Mouse (Mus musculus) embryonic facial prominence, embryonic 10.5 days (tissue): ENCODE measurements around the gene Gm4353. TPM values are rescaled to one million over a fixed set of nuclear protein-coding genes. Genes with fewer than 3 reads are reported as not detected.
"Not testable (repeated sequence)": the region's sequence is repeated elsewhere in the genome, so short reads cannot be mapped to it uniquely, and the experiment has no call there.

Experiments
- DNase-seq: peaks from one replicate; pipeline ENCODE4 v3.0.0-alpha.2; 2017; ENCODE audit warnings: low spot score
- H3K27ac ChIP-seq: fragments of 300-500 bp; sonication (generic); replicated peaks from 2 replicates; pipeline ENCODE4 v1.5.1; 2016; ENCODE audit warnings: mild to moderate bottlenecking
- H3K27me3 ChIP-seq: fragments of 300-500 bp; sonication (generic); replicated peaks from 2 replicates; pipeline ENCODE4 v1.6.1; 2016; ENCODE audit warnings: low read depth, mild to moderate bottlenecking; ENCODE audit not compliant: poor library complexity, severe bottlenecking
- H3K36me3 ChIP-seq: fragments of 300-500 bp; sonication (generic); replicated peaks from 2 replicates; pipeline ENCODE4 v1.6.1; 2016; ENCODE audit warnings: mild to moderate bottlenecking, moderate library complexity
- H3K4me1 ChIP-seq: fragments of 300-500 bp; sonication (generic); 2 replicates; pipeline ENCODE4 v1.6.1; 2016
- H3K4me3 ChIP-seq: fragments of 300-500 bp; sonication (generic); 2 replicates; pipeline ENCODE4 v1.5.1; 2016; ENCODE audit warnings: mild to moderate bottlenecking, moderate library complexity
- H3K9me3 ChIP-seq: fragments of 300-500 bp; sonication (generic); 2 replicates; pipeline ENCODE4 v1.6.1; 2016; ENCODE audit warnings: mild to moderate bottlenecking
- WGBS: fragments of 180-500 bp; shearing (Covaris S2); methylation state at CpG from one replicate; pipeline ENCODE4 v1.1.7; 2016; 5-methylcytosine and 5-hydroxymethylcytosine counted together
- polyA plus RNA-seq: library from polyadenylated mRNA; unstranded; fragments of >200 nt; fragmentation: Nextera tagmentation; extraction: Ambion mirVana; gene quantifications from 2 replicates; pipeline ENCODE4 v1.2.1, GENCODE M21; 2016

Gene Gm4353
- 1.3 and 1.4 TPM in 2 replicates for polyA plus RNA-seq

GRCm38 (mm10) chr7:116084366-116084765 is at the start of gene Gm4353:
Gm4353 (minus strand) TSS chr7:116084635.
- H3K27ac ChIP-seq, H3K4me3 ChIP-seq, H3K9me3 ChIP-seq, H3K4me1 ChIP-seq, H3K36me3 ChIP-seq, H3K27me3 ChIP-seq, DNase-seq: not testable (repeated sequence)
- WGBS: 95% methylated on average over 11 of the region's 11 CpGs

GRCm38 (mm10) chr7:116132078-116132477 is 47.6 kb upstream of the Gm4353 start:
- Histone ChIP-seq H3K4me1 (peaks cover 14% of the 10 kb centered on the region; the same call in 1 of the 2 replicates), H3K36me3 (peaks cover 58% of the 10 kb centered on the region), H3K27me3 (no peaks in the 10 kb centered on the region), H3K27ac (no peak overlapping the region; the same call in 1 of the 2 replicates), H3K9me3 (no peaks in the 10 kb centered on the region), H3K4me3 (no peak overlapping the region)
- DNase-seq: peak; percentile 84
- 6% methylated on average over 5 of the region's 5 CpGs for WGBS

- 17% methylated on average over 4 of the region's 4 CpGs for WGBS
- no peak overlapping the region for H3K27ac ChIP-seq
- peak; percentile 42 for DNase-seq
- H3K4me1 ChIP-seq: peaks cover 13% of the 10 kb centered on the region; the same call in 1 of the 2 replicates
- H3K9me3 ChIP-seq: no peaks in the 10 kb centered on the region
- H3K36me3 ChIP-seq: peaks cover 51% of the 10 kb centered on the region
- no peak overlapping the region for H3K4me3 ChIP-seq
- H3K27me3 ChIP-seq: no peaks in the 10 kb centered on the region
Measured at GRCm38 (mm10) chr7:116131390-116131789, 47.0 kb upstream of the Gm4353 start.

- H3K4me3 ChIP-seq: no peak overlapping the region
- DNase-seq: no peak
- H3K36me3 ChIP-seq: peaks cover 44% of the 10 kb centered on the region
- H3K27me3 ChIP-seq: no peaks in the 10 kb centered on the region
- peaks cover 24% of the 10 kb centered on the region for H3K4me1 ChIP-seq
- no peaks in the 10 kb centered on the region for H3K9me3 ChIP-seq
- 90% methylated on average over 10 of the region's 10 CpGs for WGBS
- H3K27ac ChIP-seq: no peak overlapping the region
Measured at GRCm38 (mm10) chr7:116129374-116129773, 44.9 kb upstream of the Gm4353 start.

GRCm38 (mm10) chr7:116128286-116128685 is 43.9 kb upstream of the Gm4353 start:
- WGBS: 94% methylated on average over 8 of the region's 8 CpGs
- Histone ChIP-seq H3K27ac (no peak overlapping the region), H3K4me3 (no peak overlapping the region), H3K4me1 (peaks cover 30% of the 10 kb centered on the region), H3K27me3 (no peaks in the 10 kb centered on the region), H3K9me3 (no peaks in the 10 kb centered on the region), H3K36me3 (peaks cover 43% of the 10 kb centered on the region)
- DNase-seq: no peak

GRCm38 (mm10) chr7:116127052-116127451 is 42.6 kb upstream of the Gm4353 start:
- H3K27ac ChIP-seq: no peak overlapping the region
- H3K36me3 ChIP-seq: peaks cover 43% of the 10 kb centered on the region
- 84% methylated on average over 2 of the region's 2 CpGs for WGBS
- H3K27me3 ChIP-seq: no peaks in the 10 kb centered on the region
- peaks cover 33% of the 10 kb centered on the region for H3K4me1 ChIP-seq
- no peaks in the 10 kb centered on the region for H3K9me3 ChIP-seq
- no peak for DNase-seq
- no peak overlapping the region for H3K4me3 ChIP-seq

GRCm38 (mm10) chr7:116125671-116126070 is 41.2 kb upstream of the Gm4353 start:
- 86% methylated on average over 7 of the region's 7 CpGs for WGBS
- no peak overlapping the region for H3K27ac ChIP-seq

GRCm38 (mm10) chr7:116124057-116124456 is 39.6 kb upstream of the Gm4353 start:
- no peaks in the 10 kb centered on the region for H3K27me3 ChIP-seq
- H3K36me3 ChIP-seq: peaks cover 31% of the 10 kb centered on the region
- H3K4me3 ChIP-seq: no peak overlapping the region
- no peak for DNase-seq
- peaks cover 29% of the 10 kb centered on the region for H3K4me1 ChIP-seq
- H3K27ac ChIP-seq: no peak overlapping the region
- H3K9me3 ChIP-seq: no peaks in the 10 kb centered on the region
- WGBS: 85% methylated on average over 12 of the region's 12 CpGs

More at GRCm38 (mm10) chr7:116125671-116126070, 41.2 kb upstream of the Gm4353 start:
- Histone ChIP-seq H3K36me3 (peaks cover 43% of the 10 kb centered on the region), H3K9me3 (no peaks in the 10 kb centered on the region), H3K27me3 (no peaks in the 10 kb centered on the region), H3K4me3 (no peak overlapping the region), H3K4me1 (peaks cover 35% of the 10 kb centered on the region)
- no peak for DNase-seq

- no peak for DNase-seq
- no peak overlapping the region for H3K27ac ChIP-seq
- 88% methylated on average over 2 of the region's 2 CpGs for WGBS
- H3K36me3 ChIP-seq: peaks cover 27% of the 10 kb centered on the region
- no peak overlapping the region for H3K4me3 ChIP-seq
- H3K9me3 ChIP-seq: no peaks in the 10 kb centered on the region
- H3K27me3 ChIP-seq: no peaks in the 10 kb centered on the region
- peaks cover 29% of the 10 kb centered on the region for H3K4me1 ChIP-seq
Measured at GRCm38 (mm10) chr7:116123597-116123985, 39.2 kb upstream of the Gm4353 start.

GRCm38 (mm10) chr7:116122981-116123596 is 38.7 kb upstream of the Gm4353 start:
- no peaks in the 10 kb centered on the region for H3K27me3 ChIP-seq
- no peak overlapping the region for H3K27ac ChIP-seq
- no peak overlapping the region for H3K4me3 ChIP-seq
- 58% methylated on average over 13 of the region's 13 CpGs for WGBS
- H3K4me1 ChIP-seq: peaks cover 29% of the 10 kb centered on the region
- no peak for DNase-seq
- H3K9me3 ChIP-seq: no peaks in the 10 kb centered on the region
- peaks cover 22% of the 10 kb centered on the region for H3K36me3 ChIP-seq

GRCm38 (mm10) chr7:116121202-116121601 is 36.8 kb upstream of the Gm4353 start:
- H3K27me3 ChIP-seq: no peaks in the 10 kb centered on the region
- no peaks in the 10 kb centered on the region for H3K9me3 ChIP-seq
- peak overlapping the region; percentile 31; the same call in 1 of the 2 replicates for H3K27ac ChIP-seq
- peaks cover 29% of the 10 kb centered on the region for H3K4me1 ChIP-seq
- WGBS: 57% methylated on average over 11 of the region's 11 CpGs
- no peak for DNase-seq
- peaks cover 14% of the 10 kb centered on the region for H3K36me3 ChIP-seq
- H3K4me3 ChIP-seq: no peak overlapping the region

- Histone ChIP-seq H3K9me3 (no peaks in the 10 kb centered on the region), H3K4me1 (peaks cover 29% of the 10 kb centered on the region), H3K4me3 (no peak overlapping the region), H3K27me3 (no peaks in the 10 kb centered on the region), H3K27ac (no peak overlapping the region), H3K36me3 (peaks cover 14% of the 10 kb centered on the region)
- no peak for DNase-seq
- WGBS: 79% methylated on average over 4 of the region's 4 CpGs
Measured at GRCm38 (mm10) chr7:116120737-116121136, 36.3 kb upstream of the Gm4353 start.

- no peaks in the 10 kb centered on the region for H3K9me3 ChIP-seq
- H3K4me3 ChIP-seq: no peak overlapping the region
- DNase-seq: no peak
- 69% methylated on average over 1 of the region's 1 CpGs for WGBS
- H3K27me3 ChIP-seq: no peaks in the 10 kb centered on the region
- H3K27ac ChIP-seq: no peak overlapping the region
- peaks cover 26% of the 10 kb centered on the region for H3K4me1 ChIP-seq
- peaks cover 3% of the 10 kb centered on the region; the same call in 1 of the 2 replicates for H3K36me3 ChIP-seq
Measured at GRCm38 (mm10) chr7:116119306-116119857, 34.9 kb upstream of the Gm4353 start.
